Mouse (Mus musculus) CH12.LX (cell line): ENCODE measurements around the gene Cmtr2. TPM values are rescaled to one million over a fixed set of nuclear protein-coding genes. Genes with fewer than 3 reads are reported as not detected.

ENCODE experiments used
- DNase-seq: peaks from one replicate; pipeline ENCODE4 v3.0.0-alpha.2; 2013; ENCODE audit errors: extremely low read depth
- H3K27ac ChIP-seq: 2 replicates; pipeline ENCODE4 v1.5.1; 2012; ENCODE audit warnings: low read depth, mild to moderate bottlenecking, control low read depth, moderate library complexity; ENCODE audit not compliant: insufficient read depth
- H3K27me3 ChIP-seq: replicated peaks from 2 replicates; pipeline ENCODE3; 2012; ENCODE audit warnings: inconsistent platforms
- H3K36me3 ChIP-seq, 2 experiments: replicated peaks in 1 of 2; 2 replicates each; pipeline versions ENCODE3 to v1.6.1; 2012; ENCODE audit warnings: inconsistent platforms in 1 of 2, low read length in 1 of 2, mild to moderate bottlenecking in 1 of 2, mixed read lengths in 1 of 2, moderate library complexity in 1 of 2; ENCODE audit not compliant: control insufficient read depth in 1 of 2, insufficient read depth in 1 of 2
- H3K4me1 ChIP-seq, 2 experiments: 2 replicates each; pipeline ENCODE4 v1.6.1; 2012; ENCODE audit warnings: inconsistent platforms in 1 of 2, moderate library complexity in 1 of 2; ENCODE audit not compliant: insufficient read depth in 2 of 2, control insufficient read depth in 1 of 2
- H3K4me2 ChIP-seq: 2 replicates; pipeline ENCODE4 v1.6.1; 2012; ENCODE audit warnings: low read depth, mild to moderate bottlenecking, control low read depth; ENCODE audit not compliant: poor library complexity, insufficient read depth, severe bottlenecking
- H3K4me3 ChIP-seq, 3 experiments: fragments of 150-350 bp in 1 of 3; sonication (generic) in 1 of 3; replicated peaks in 1 of 3; 2 replicates each; pipeline versions ENCODE3 to v1.5.1; 2011 to 2012; ENCODE audit warnings: low read depth in 2 of 3, low read length in 2 of 3, mild to moderate bottlenecking in 2 of 3, moderate library complexity in 2 of 3, control low read depth in 1 of 3, improper control_type of control experiment in 1 of 3, inconsistent platforms in 1 of 3, mixed read lengths in 1 of 3; ENCODE audit not compliant: poor library complexity in 1 of 3
- H3K79me2 ChIP-seq: replicated peaks from 2 replicates; pipeline ENCODE4 v1.6.1; 2012; ENCODE audit warnings: mild to moderate bottlenecking, moderate library complexity; ENCODE audit not compliant: control insufficient read depth, poor library complexity, insufficient read depth, severe bottlenecking; ENCODE audit errors: extremely low read depth
- H3K9ac ChIP-seq: 2 replicates; pipeline ENCODE4 v1.6.1; 2012; ENCODE audit warnings: low read depth, mild to moderate bottlenecking, control low read depth, moderate library complexity; ENCODE audit not compliant: insufficient read depth
- H3K9me3 ChIP-seq: replicated peaks from 2 replicates; pipeline ENCODE3; 2012; ENCODE audit warnings: low read length, inconsistent platforms, mixed read lengths
- BHLHE40 ChIP-seq: IDR thresholded peaks from 2 replicates; pipeline ENCODE4 v1.6.1; 2011; ENCODE audit warnings: mild to moderate bottlenecking, low read depth, low read length, improper control_type of control experiment
- CHD2 ChIP-seq: IDR thresholded peaks from 2 replicates; pipeline ENCODE4 v1.6.1; 2011; ENCODE audit warnings: low read length, improper control_type of control experiment
- CTCF ChIP-seq, 2 experiments: IDR thresholded peaks in 1 of 2; conservative IDR thresholded peaks in 1 of 2; 2 replicates each; pipeline ENCODE4 v1.5.1; 2011 to 2012; ENCODE audit warnings: low read depth in 2 of 2, low read length in 2 of 2, improper control_type of control experiment in 1 of 2, inconsistent platforms in 1 of 2, mild to moderate bottlenecking in 1 of 2, moderate library complexity in 1 of 2
- E2F4 ChIP-seq: IDR thresholded peaks from 2 replicates; pipeline ENCODE4 v1.6.1; 2011; ENCODE audit warnings: low read depth, low read length, improper control_type of control experiment; ENCODE audit not compliant: insufficient replicate concordance
- ELF1 ChIP-seq: IDR thresholded peaks from 2 replicates; pipeline ENCODE4 v1.6.1; 2014; ENCODE audit warnings: low read depth, mild to moderate bottlenecking, inconsistent platforms, low read length, improper control_type of control experiment
- EP300 ChIP-seq: IDR thresholded peaks from 2 replicates; pipeline ENCODE4 v1.6.1; 2011; ENCODE audit warnings: low read length, improper control_type of control experiment
- GABPA ChIP-seq: IDR thresholded peaks from 2 replicates; pipeline ENCODE4 v1.6.1; 2012; ENCODE audit warnings: low read depth, low read length, improper control_type of control experiment, inconsistent platforms; ENCODE audit not compliant: insufficient replicate concordance
- IRF4 ChIP-seq: IDR thresholded peaks from 2 replicates; pipeline ENCODE4 v1.6.1; 2014; ENCODE audit warnings: low read depth, mild to moderate bottlenecking, inconsistent platforms, low read length, improper control_type of control experiment
- JUN ChIP-seq: IDR thresholded peaks from 2 replicates; pipeline ENCODE4 v1.6.1; 2011; ENCODE audit warnings: low read depth, mild to moderate bottlenecking, low read length, improper control_type of control experiment, moderate library complexity; ENCODE audit not compliant: insufficient read depth
- JUND ChIP-seq: conservative IDR thresholded peaks from 2 replicates; pipeline ENCODE4 v1.6.1; 2011; ENCODE audit warnings: low read depth, low read length, improper control_type of control experiment
- KAT2A ChIP-seq: IDR thresholded peaks from 2 replicates; pipeline ENCODE4 v1.6.1; 2012; ENCODE audit warnings: low read length, improper control_type of control experiment, inconsistent platforms; ENCODE audit not compliant: insufficient replicate concordance
- MAX ChIP-seq: IDR thresholded peaks from 2 replicates; pipeline ENCODE4 v1.6.1; 2011; ENCODE audit warnings: low read length, improper control_type of control experiment
- MAZ ChIP-seq: IDR thresholded peaks from 2 replicates; pipeline ENCODE4 v1.6.1; 2012; ENCODE audit warnings: low read depth, mild to moderate bottlenecking, inconsistent platforms, low read length, improper control_type of control experiment, moderate library complexity
- MEF2A ChIP-seq: IDR thresholded peaks from 2 replicates; pipeline ENCODE4 v1.6.1; 2014; ENCODE audit warnings: low read depth, mild to moderate bottlenecking, inconsistent platforms, low read length, improper control_type of control experiment, borderline replicate concordance
- MXI1 ChIP-seq: IDR thresholded peaks from 2 replicates; pipeline ENCODE4 v1.6.1; 2011; ENCODE audit warnings: mild to moderate bottlenecking, low read depth, low read length, improper control_type of control experiment
- NELFE ChIP-seq: IDR thresholded peaks from 2 replicates; pipeline ENCODE4 v1.6.1; 2011; ENCODE audit warnings: low read depth, low read length, improper control_type of control experiment
- NRF1 ChIP-seq: IDR thresholded peaks from 2 replicates; pipeline ENCODE4 v1.6.1; 2014; ENCODE audit warnings: low read depth, mild to moderate bottlenecking, inconsistent platforms, low read length, improper control_type of control experiment, moderate library complexity
- PAX5 ChIP-seq: IDR thresholded peaks from 2 replicates; pipeline ENCODE4 v1.6.1; 2012; ENCODE audit warnings: low read length, inconsistent platforms, mixed read lengths
- POLR2AphosphoS2 ChIP-seq: IDR thresholded peaks from 2 replicates; pipeline ENCODE4 v1.6.1; 2011; ENCODE audit warnings: low read depth, low read length, improper control_type of control experiment
- RAD21 ChIP-seq: IDR thresholded peaks from 2 replicates; pipeline ENCODE4 v1.6.1; 2011; ENCODE audit warnings: low read depth, mild to moderate bottlenecking, low read length, improper control_type of control experiment, moderate library complexity
- RCOR1 ChIP-seq: conservative IDR thresholded peaks from 2 replicates; pipeline ENCODE4 v1.6.1; 2012; ENCODE audit warnings: low read depth, mild to moderate bottlenecking, inconsistent platforms, low read length, improper control_type of control experiment
- SIN3A ChIP-seq: IDR thresholded peaks from 2 replicates; pipeline ENCODE4 v1.6.1; 2012; ENCODE audit warnings: low read length, improper control_type of control experiment, inconsistent platforms
- SMC3 ChIP-seq: IDR thresholded peaks from 2 replicates; pipeline ENCODE4 v1.6.1; 2011; ENCODE audit warnings: low read depth, low read length, improper control_type of control experiment
- TBP ChIP-seq: conservative IDR thresholded peaks from 2 replicates; pipeline ENCODE4 v1.6.1; 2011; ENCODE audit warnings: low read depth, low read length, improper control_type of control experiment
- UBTF ChIP-seq: IDR thresholded peaks from 2 replicates; pipeline ENCODE4 v1.6.1; 2012; ENCODE audit warnings: low read depth, mild to moderate bottlenecking, inconsistent platforms, low read length, improper control_type of control experiment, moderate library complexity
- USF1 ChIP-seq: IDR thresholded peaks from 2 replicates; pipeline ENCODE4 v1.6.1; 2014; ENCODE audit warnings: low read depth, mild to moderate bottlenecking, inconsistent platforms, low read length, improper control_type of control experiment
- USF2 ChIP-seq: conservative IDR thresholded peaks from 2 replicates; pipeline ENCODE4 v1.6.1; 2011; ENCODE audit warnings: low read depth, low read length, improper control_type of control experiment
- ZC3H11A ChIP-seq: IDR thresholded peaks from 2 replicates; pipeline ENCODE4 v1.6.1; 2012; ENCODE audit warnings: low read depth, mild to moderate bottlenecking, inconsistent platforms, low read length, improper control_type of control experiment
- ZKSCAN1 ChIP-seq: IDR thresholded peaks from 2 replicates; pipeline ENCODE4 v1.6.1; 2012; ENCODE audit warnings: low read depth, inconsistent platforms, low read length, improper control_type of control experiment, borderline replicate concordance
- ZMIZ1 ChIP-seq: IDR thresholded peaks from 2 replicates; pipeline ENCODE4 v1.6.1; 2012; ENCODE audit warnings: low read depth, mild to moderate bottlenecking, inconsistent platforms, low read length, improper control_type of control experiment
- ZNF384 ChIP-seq: IDR thresholded peaks from 2 replicates; pipeline ENCODE4 v1.6.1; 2012; ENCODE audit warnings: low read depth, low read length, improper control_type of control experiment, inconsistent platforms
- dilution Hi-C: fragments of 300-500 bp; cut with MboI; formaldehyde crosslinking; loops from 2 replicates; pipeline ENCODE4 v1.14.3; 2020; ENCODE audit warnings: low sequenced_read_pairs; ENCODE audit not compliant: extremely low pct_unique_long_range_greater_than_20kb, extremely low pct_ligation_motif_present
- in situ Hi-C: fragments of 300-500 bp; cut with MboI; formaldehyde crosslinking; loops from 3 replicates; pipeline ENCODE4 v1.14.3; 2019; ENCODE audit warnings: low sequenced_read_pairs, low pct_ligation_motif_present, low pct_unique_long_range_greater_than_20kb, mixed read lengths
- polyA plus RNA-seq: library from polyadenylated mRNA; unstranded; fragments of >175 nt; gene quantifications from 2 replicates; pipeline ENCODE4 v1.2.1, GENCODE M21; 2012; ENCODE audit warnings: low read depth; ENCODE audit not compliant: insufficient read length
- total RNA-seq, 2 experiments: library from RNA; depleted of rRNA; stranded (reverse); fragments of 300-350 nt in 1 of 2; fragments of >200 nt in 1 of 2; gene quantifications; 2 replicates each; pipeline ENCODE4 v1.2.3; 2012 to 2014

Cmtr2 gene
- total and polyA plus RNA-seq, 3 experiments = 8.7 to 24.2 (median 12.8) TPM

DNA sequence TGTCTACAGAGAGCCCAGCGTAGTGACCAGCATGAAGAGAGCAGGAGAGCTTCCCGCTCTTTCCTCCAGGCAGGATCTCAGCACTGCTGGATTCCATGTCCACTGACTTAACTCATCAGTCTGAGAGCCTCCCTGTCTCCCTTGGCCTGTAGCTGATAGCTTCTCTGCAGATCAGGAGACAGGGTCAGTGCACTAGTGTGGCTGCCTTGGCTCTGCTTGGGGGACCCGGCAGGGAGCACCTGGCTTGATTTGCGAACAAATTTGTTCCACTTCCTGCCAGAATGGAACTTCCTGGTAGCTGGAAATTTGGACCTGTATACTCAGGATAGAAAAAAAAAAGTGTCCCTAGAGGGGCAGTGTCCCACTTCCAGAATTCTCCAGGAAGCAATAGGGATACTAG is 40.6 kb upstream of the Cmtr2 start:
- Histone ChIP-seq H3K79me2 (no peaks in the 10 kb centered on the region), H3K4me3 (no peak overlapping the region), H3K4me1 (peaks cover 8 to 19% of the 10 kb centered on the region in 2 experiments; a peak in 3 of 4 replicates), H3K4me2 (no peak overlapping the region), H3K27me3 (peaks cover 8% of the 10 kb centered on the region), H3K36me3 (no peaks in the 10 kb centered on the region), H3K9ac (no peak overlapping the region), H3K9me3 (peaks cover 3% of the 10 kb centered on the region), H3K27ac (no peak overlapping the region)
- DNase-seq = no peak
- in situ Hi-C loops (no loop called here), dilution Hi-C loops (no loop called here)
- TF ChIP-seq E2F4 (no peak), RCOR1 (no peak)

DNA sequence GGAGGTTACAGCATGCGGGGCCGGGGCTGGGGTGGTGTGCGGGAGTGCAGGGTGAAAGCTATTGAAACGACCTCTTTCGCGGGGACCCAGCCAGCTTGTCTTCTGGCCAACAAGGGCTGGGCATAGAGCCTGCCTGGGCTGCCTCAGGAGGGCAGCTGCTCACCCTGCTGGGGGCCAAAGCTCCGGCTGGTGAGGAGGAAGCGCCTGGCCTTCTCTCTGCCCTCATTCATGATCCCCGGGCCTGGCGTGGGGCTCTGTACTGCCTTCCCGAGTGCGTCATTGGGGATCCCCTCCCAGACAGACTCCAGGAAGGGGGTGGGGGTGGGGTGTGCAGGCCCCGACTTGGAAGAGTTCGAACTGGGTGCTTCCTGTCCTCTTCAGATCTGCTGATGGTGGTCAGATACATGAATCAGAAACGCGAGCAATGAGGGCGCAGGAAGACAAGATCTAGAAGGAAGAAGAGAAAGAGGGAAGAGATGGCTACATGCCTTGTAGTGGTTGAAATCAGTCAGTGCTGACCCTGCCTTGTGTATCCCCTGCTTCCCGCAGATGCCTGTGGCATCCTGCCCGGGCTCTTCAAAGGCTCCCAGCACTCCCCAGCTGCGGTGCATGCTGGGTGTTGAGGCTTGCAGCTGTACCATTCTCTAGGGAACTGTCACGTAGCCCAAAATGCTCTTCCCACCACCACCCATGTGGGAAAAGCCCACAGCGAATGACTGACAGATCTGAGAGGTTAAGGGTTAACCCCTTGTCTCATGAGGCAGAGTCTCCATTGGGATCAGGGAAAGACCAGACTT is 37.9 kb upstream of the Cmtr2 start:
- peaks cover 3% of the 10 kb centered on the region for H3K9me3 ChIP-seq
- H3K27ac ChIP-seq = no peak overlapping the region
- no peaks in the 10 kb centered on the region for H3K79me2 ChIP-seq
- dilution Hi-C loops (no loop called here), in situ Hi-C loops (no loop called here)
- H3K4me2 ChIP-seq = peak overlapping the region; percentile 53
- peaks cover 8 to 19% of the 10 kb centered on the region in 2 experiments; a peak in 3 of 4 replicates for H3K4me1 ChIP-seq
- no peaks in the 10 kb centered on the region for H3K36me3 ChIP-seq
- DNase-seq = peak; percentile 66
- no peaks in the 10 kb centered on the region for H3K27me3 ChIP-seq
- peak overlapping the region; percentile 26 to 57 (median 30) for H3K4me3 ChIP-seq
- H3K9ac ChIP-seq = peak overlapping the region; percentile 14; the same call in 1 of the 2 replicates
- no peak for TF ChIP-seq NRF1
- TF ChIP-seq NELFE = no peak; the same call in 1 of the 2 replicates
- TF ChIP-seq POLR2AphosphoS2 = no peak
- TF ChIP-seq ZC3H11A = no peak
- TF ChIP-seq SIN3A = no peak; the same call in 1 of the 2 replicates
- TF ChIP-seq RCOR1 = no peak
- TF ChIP-seq GABPA = no peak
- TF ChIP-seq SMC3 = no peak
- TF ChIP-seq BHLHE40 = peak; percentile 46
- TF ChIP-seq TBP = 0 out of 2 replicates have a peak, but pooled peaks have one; percentile 24
- TF ChIP-seq IRF4 = no peak; the same call in 1 of the 2 replicates
- no peak for TF ChIP-seq CTCF (conservative IDR thresholded peaks at IDR 0.05 in 1 of 2, IDR thresholded peaks at IDR 0.05 in 1 of 2; ENCODE audit: low read depth in 2 of 2, low read length in 2 of 2)
- TF ChIP-seq EP300 = no peak
- TF ChIP-seq MAZ = no peak
- no peak for TF ChIP-seq ZMIZ1
- TF ChIP-seq MEF2A = no peak
- TF ChIP-seq KAT2A = no peak
- TF ChIP-seq PAX5 = no peak
- no peak for TF ChIP-seq JUND
- no peak; the same call in 1 of the 2 replicates for TF ChIP-seq RAD21
- no peak for TF ChIP-seq ZNF384
- no peak for TF ChIP-seq USF1
- no peak for TF ChIP-seq UBTF
- TF ChIP-seq ELF1 = 0 out of 2 replicates have a peak, but pooled peaks have one; percentile 13
- TF ChIP-seq CHD2 = no peak
- TF ChIP-seq MXI1 = no peak
- no peak for TF ChIP-seq ZKSCAN1
- TF ChIP-seq JUN = no peak
- TF ChIP-seq MAX = no peak
- no peak for TF ChIP-seq USF2
